Mouse (Mus musculus): ENCODE data around the gene Tsen34. TPM values are rescaled to one million over a fixed set of nuclear protein-coding genes. Genes with fewer than 3 reads are reported as not detected.

The Tsen34 gene
- total RNA-seq, 1 experiment = 90.2 TPM

- no peaks in the 10 kb centered on the region for H3K9me3 ChIP-seq (ENCODE audit: control insufficient read depth, insufficient read depth, low read depth, low read length)
- H3K4me1 ChIP-seq (ENCODE audit: control insufficient read depth in 2 of 2, insufficient read depth in 2 of 2, low read length in 2 of 2, poor library complexity in 1 of 2) = no peaks in the 10 kb centered on the region
- no peak overlapping the region for H3K27ac ChIP-seq (ENCODE audit: insufficient read depth, low read depth, low read length, poor library complexity, severe bottlenecking)
- no peak for TF ChIP-seq ZC3H11A (IDR thresholded peaks at IDR 0.05; ENCODE audit: borderline replicate concordance, low read depth, low read length)
- no peak for TF ChIP-seq CHD2 (IDR thresholded peaks at IDR 0.05; ENCODE audit: low read depth, low read length)
- TF ChIP-seq ZNF384 (IDR thresholded peaks at IDR 0.05; ENCODE audit: low read depth, low read length) = no peak
- TF ChIP-seq HCFC1 (IDR thresholded peaks at IDR 0.05; ENCODE audit: borderline replicate concordance, insufficient read depth, low read length) = no peak
- TF ChIP-seq MAFK (IDR thresholded peaks at IDR 0.05; ENCODE audit: insufficient read depth, low read depth, low read length) = no peak
- in situ Hi-C loops (cut with MboI; ENCODE audit: low sequenced_read_pairs in 2 of 2, unreplicated experiment in 2 of 2) = no loop called here
- H3K9ac ChIP-seq (ENCODE audit: insufficient read depth, low read depth, low read length, poor library complexity, severe bottlenecking) = no peak overlapping the region
- DNase-seq (ENCODE audit: low read depth, low spot score) = no peak
- H3K36me3 ChIP-seq (ENCODE audit: control insufficient read depth, insufficient read depth, low read length, poor library complexity, severe bottlenecking) = peaks cover 91% of the 10 kb centered on the region
- H3K4me3 ChIP-seq (ENCODE audit: insufficient read depth in 1 of 2, low read depth in 1 of 2, low read length in 2 of 2, poor library complexity in 1 of 2, severe bottlenecking in 1 of 2) = no peak overlapping the region
Observed at GRCm38 (mm10) chr7:3656966-3657365, 35.7 kb upstream of the Tsen34 start.

GRCm38 (mm10) chr7:3658578-3658977 lies 34.1 kb upstream of the Tsen34 start:
- Histone ChIP-seq H3K9me3 (ENCODE audit: control insufficient read depth, insufficient read depth, low read depth, low read length) (no peaks in the 10 kb centered on the region), H3K36me3 (ENCODE audit: control insufficient read depth, insufficient read depth, low read length, poor library complexity, severe bottlenecking) (peaks cover 81% of the 10 kb centered on the region), H3K27ac (ENCODE audit: insufficient read depth, low read depth, low read length, poor library complexity, severe bottlenecking) (no peak overlapping the region), H3K4me3 (ENCODE audit: insufficient read depth in 1 of 2, low read depth in 1 of 2, low read length in 2 of 2, poor library complexity in 1 of 2, severe bottlenecking in 1 of 2) (no peak overlapping the region), H3K4me1 (ENCODE audit: control insufficient read depth in 2 of 2, insufficient read depth in 2 of 2, low read length in 2 of 2, poor library complexity in 1 of 2) (no peaks in the 10 kb centered on the region), H3K9ac (ENCODE audit: insufficient read depth, low read depth, low read length, poor library complexity, severe bottlenecking) (no peak overlapping the region)
- DNase-seq (ENCODE audit: low read depth, low spot score) = no peak
- in situ Hi-C loops (cut with MboI; ENCODE audit: low sequenced_read_pairs in 2 of 2, unreplicated experiment in 2 of 2) = no loop called here
- TF ChIP-seq CHD2 (IDR thresholded peaks at IDR 0.05; ENCODE audit: low read depth, low read length) = no peak
- no peak for TF ChIP-seq MAFK (IDR thresholded peaks at IDR 0.05; ENCODE audit: insufficient read depth, low read depth, low read length)
- TF ChIP-seq HCFC1 (IDR thresholded peaks at IDR 0.05; ENCODE audit: borderline replicate concordance, insufficient read depth, low read length) = no peak
- TF ChIP-seq ZC3H11A (IDR thresholded peaks at IDR 0.05; ENCODE audit: borderline replicate concordance, low read depth, low read length) = no peak
- no peak for TF ChIP-seq ZNF384 (IDR thresholded peaks at IDR 0.05; ENCODE audit: low read depth, low read length)

DNA sequence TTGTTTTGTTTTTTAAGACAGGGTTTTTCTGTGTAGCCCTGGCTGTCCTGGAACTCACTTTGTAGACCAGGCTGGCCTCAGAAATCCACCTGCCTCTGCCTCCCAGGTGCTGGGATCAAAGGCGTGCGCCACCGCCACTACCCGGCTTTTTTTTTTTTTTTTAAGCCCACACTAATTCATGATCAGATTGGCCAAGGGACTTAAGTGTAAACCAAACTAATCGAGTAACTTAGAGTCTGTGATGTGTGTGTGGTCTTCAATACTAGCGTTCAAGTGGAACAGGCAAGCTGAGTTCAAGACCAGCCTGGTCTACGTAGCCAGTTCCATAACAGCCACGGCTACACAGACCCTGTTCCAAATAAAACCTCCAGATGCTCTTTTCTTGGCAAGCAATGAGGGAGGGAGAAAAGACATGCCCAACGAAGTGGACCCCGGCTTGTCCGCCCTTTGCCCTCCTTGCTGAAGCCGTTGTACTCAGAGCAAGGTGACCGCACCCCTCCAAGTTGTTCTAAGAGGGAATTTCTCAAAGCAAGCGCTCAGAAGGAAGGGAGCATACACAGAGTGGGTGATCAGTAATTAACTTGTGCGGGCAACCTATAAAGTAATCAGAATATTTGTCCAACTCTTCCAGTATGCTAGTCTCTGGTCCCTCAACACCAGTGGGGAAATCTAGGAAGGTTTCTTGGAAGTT lies 28.0 kb upstream of the Tsen34 start:
- H3K9me3 ChIP-seq (ENCODE audit: control insufficient read depth, insufficient read depth, low read depth, low read length) = no peaks in the 10 kb centered on the region
- H3K36me3 ChIP-seq (ENCODE audit: control insufficient read depth, insufficient read depth, low read length, poor library complexity, severe bottlenecking) = peaks cover 24% of the 10 kb centered on the region
- H3K27ac ChIP-seq (ENCODE audit: insufficient read depth, low read depth, low read length, poor library complexity, severe bottlenecking) = no peak overlapping the region
- peak overlapping the region; percentile 80 for H3K9ac ChIP-seq (ENCODE audit: insufficient read depth, low read depth, low read length, poor library complexity, severe bottlenecking)
- no peak for DNase-seq (ENCODE audit: low read depth, low spot score)
- peak overlapping the region; percentile 78 to 81 for H3K4me3 ChIP-seq (ENCODE audit: insufficient read depth in 1 of 2, low read depth in 1 of 2, low read length in 2 of 2, poor library complexity in 1 of 2, severe bottlenecking in 1 of 2)
- H3K4me1 ChIP-seq (ENCODE audit: control insufficient read depth in 2 of 2, insufficient read depth in 2 of 2, low read length in 2 of 2, poor library complexity in 1 of 2) = peaks cover 0 to 4% of the 10 kb centered on the region in 2 experiments; a peak in 2 of 4 replicates
- TF ChIP-seq ZC3H11A (IDR thresholded peaks at IDR 0.05; ENCODE audit: borderline replicate concordance, low read depth, low read length) = no peak
- TF ChIP-seq MAFK (IDR thresholded peaks at IDR 0.05; ENCODE audit: insufficient read depth, low read depth, low read length) = no peak
- no peak for TF ChIP-seq CHD2 (IDR thresholded peaks at IDR 0.05; ENCODE audit: low read depth, low read length)
- TF ChIP-seq ZNF384 (IDR thresholded peaks at IDR 0.05; ENCODE audit: low read depth, low read length) = peak; percentile 64
- in situ Hi-C loops (cut with MboI; ENCODE audit: low sequenced_read_pairs in 2 of 2, unreplicated experiment in 2 of 2) = no loop called here

DNA sequence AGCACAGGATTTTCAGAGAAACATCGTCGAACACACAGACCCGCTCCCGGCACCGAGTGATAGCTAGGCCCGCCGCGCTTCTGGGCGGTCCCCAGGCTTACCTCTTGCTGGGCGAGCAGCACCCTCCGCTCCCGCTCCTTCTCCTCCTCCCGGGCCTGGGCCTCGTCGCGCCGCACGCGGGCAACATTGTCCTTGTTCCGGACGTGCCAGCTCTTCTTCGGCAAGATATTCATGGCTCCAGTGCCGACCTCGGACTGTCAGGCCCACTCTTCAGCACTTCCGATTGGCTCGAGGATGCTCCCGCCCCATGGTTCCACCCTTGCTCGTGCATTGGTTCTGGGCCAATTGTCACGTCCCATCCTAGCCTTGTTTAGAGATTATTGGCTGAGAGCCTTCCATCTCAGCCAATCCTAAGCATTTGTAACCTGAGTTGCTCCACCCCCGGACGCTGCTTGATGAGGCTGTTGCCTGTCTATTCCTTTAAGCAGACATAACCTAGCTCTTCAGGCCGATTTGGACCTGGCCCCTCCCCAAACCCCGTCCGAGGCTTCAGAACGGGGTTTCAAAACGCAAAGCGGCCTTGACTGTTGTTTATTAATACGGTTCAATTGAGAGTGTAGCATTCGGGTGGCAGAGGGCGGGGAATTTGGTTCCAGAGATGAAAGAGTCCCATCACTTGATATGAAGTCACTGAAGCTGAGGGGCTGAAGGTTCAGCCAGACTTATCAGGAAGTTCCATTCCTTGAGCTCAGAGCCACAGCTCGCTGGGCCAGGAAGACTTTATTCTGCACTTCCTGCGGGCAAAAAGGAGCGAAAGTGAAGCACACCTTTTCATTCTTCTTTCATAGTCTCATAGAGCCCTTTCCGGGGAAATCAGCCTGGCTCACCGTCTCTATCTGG lies 27.2 kb upstream of the Tsen34 start, which contains the start of gene Leng1:
Gene Leng1 (minus strand): TSS at position 626 of the 900 bp plus-strand sequence.
- TF ChIP-seq HCFC1 (IDR thresholded peaks at IDR 0.05; ENCODE audit: borderline replicate concordance, insufficient read depth, low read length) (no peak), MAFK (IDR thresholded peaks at IDR 0.05; ENCODE audit: insufficient read depth, low read depth, low read length) (no peak), ZC3H11A (IDR thresholded peaks at IDR 0.05; ENCODE audit: borderline replicate concordance, low read depth, low read length) (no peak), CHD2 (IDR thresholded peaks at IDR 0.05; ENCODE audit: low read depth, low read length) (peak; percentile 89), ZNF384 (IDR thresholded peaks at IDR 0.05; ENCODE audit: low read depth, low read length) (no peak)
- Histone ChIP-seq H3K9me3 (ENCODE audit: control insufficient read depth, insufficient read depth, low read depth, low read length) (no peaks in the 10 kb centered on the region), H3K27ac (ENCODE audit: insufficient read depth, low read depth, low read length, poor library complexity, severe bottlenecking) (no peak within 1 kb of the TSS), H3K9ac (ENCODE audit: insufficient read depth, low read depth, low read length, poor library complexity, severe bottlenecking) (peak within 1 kb of the TSS; percentile 80), H3K36me3 (ENCODE audit: control insufficient read depth, insufficient read depth, low read length, poor library complexity, severe bottlenecking) (peaks cover 18% of the 10 kb centered on the region), H3K4me1 (ENCODE audit: control insufficient read depth in 2 of 2, insufficient read depth in 2 of 2, low read length in 2 of 2, poor library complexity in 1 of 2) (peaks cover 0 to 4% of the 10 kb centered on the region in 2 experiments; a peak in 2 of 4 replicates), H3K4me3 (ENCODE audit: insufficient read depth in 1 of 2, low read depth in 1 of 2, low read length in 2 of 2, poor library complexity in 1 of 2, severe bottlenecking in 1 of 2) (peak within 1 kb of the TSS; percentile 78 to 81)
- DNase-seq (ENCODE audit: low read depth, low spot score) = peak; percentile 98
- in situ Hi-C loops (cut with MboI; ENCODE audit: low sequenced_read_pairs in 2 of 2, unreplicated experiment in 2 of 2) = no loop called here

Data from ES-E14 (cell line).